Mouse (Mus musculus) lung, postnatal 4 days (tissue): ENCODE results near the gene Dnah5.

Experiments
- DNase-seq, 2 experiments: peaks; one replicate each; pipeline ENCODE4 v3.0.0; 2021

Gene Dnah5

DNA sequence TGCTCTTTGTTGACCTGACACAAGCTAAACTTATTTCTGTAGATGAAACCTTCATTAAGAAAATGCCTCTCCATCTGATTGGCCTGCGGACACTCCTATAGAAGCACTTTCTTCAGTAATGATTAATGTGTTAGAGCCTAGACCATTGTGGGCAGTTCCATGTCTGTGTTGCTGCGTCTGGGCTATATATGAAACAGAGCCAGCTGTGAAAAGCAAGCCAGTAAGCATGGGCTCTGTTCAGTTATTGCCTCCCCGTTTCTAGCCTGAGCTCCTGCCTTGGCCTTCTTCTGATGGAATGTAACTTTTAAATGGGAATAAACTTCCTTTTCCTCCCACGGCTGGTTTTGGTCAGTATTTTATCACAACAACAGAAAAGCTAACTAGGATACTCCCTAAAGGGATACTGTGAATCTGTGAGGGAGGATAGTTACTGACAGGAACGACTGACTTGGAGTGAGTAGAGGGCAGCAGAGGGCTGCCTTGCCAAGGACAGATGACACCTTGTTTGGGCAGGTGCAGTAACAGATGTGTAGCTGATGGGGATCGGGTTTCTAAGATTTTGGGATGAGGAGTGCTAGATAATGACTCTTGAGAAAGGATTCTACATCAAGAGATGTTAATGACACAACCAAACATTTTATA lies 270.3 kb downstream of the Dnah5 start:
- no peak for DNase-seq

DNA sequence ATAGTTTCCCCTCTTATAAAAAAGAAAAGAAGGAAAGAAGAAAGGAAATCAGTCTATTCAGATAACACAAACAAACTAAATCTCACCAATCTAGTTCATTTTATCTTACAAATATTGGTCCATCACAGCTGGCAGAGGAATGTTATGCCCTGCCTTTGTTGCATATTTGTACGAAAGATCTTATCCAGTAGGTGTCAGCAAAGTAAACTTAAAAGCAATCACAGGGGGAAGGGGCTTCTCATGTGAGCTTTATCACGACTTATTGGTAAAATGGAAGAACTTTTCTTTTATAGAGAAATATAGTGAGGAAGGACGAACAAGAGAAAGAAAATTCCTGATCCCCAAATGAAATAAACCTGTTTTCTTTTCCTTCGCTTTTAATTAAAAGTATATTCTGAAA lies 299.3 kb downstream of the Dnah5 start:
- DNase-seq = no peak

DNA sequence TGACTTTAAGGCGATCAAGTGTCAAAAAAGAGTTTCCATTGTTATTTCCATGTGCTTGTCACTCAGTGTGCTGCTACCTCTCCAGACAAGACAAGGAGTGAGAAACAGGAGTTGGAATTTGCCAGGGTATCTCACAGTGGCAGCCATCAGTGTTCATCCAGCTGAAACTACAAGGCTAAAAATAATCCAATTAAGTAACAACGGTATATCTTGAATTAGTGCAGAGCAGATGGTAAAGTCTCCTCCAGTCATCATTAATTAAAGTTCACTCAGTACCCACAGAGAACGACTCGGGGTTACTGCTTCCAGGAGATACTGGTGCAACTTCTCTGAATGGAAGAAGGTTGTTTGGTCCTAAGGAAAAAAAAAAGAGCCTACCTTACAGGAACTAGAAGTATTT lies 311.6 kb downstream of the Dnah5 start:
- no peak for DNase-seq
